Mouse (Mus musculus) frontal cortex, postnatal 14 days (tissue): ENCODE results near the gene Psme2.

Source experiments
- DNase-seq, 2 experiments: peaks; one replicate each; pipeline ENCODE4 v3.0.0; 2022; ENCODE audit warnings: low spot score in 2 of 2

Gene Psme2

DNA sequence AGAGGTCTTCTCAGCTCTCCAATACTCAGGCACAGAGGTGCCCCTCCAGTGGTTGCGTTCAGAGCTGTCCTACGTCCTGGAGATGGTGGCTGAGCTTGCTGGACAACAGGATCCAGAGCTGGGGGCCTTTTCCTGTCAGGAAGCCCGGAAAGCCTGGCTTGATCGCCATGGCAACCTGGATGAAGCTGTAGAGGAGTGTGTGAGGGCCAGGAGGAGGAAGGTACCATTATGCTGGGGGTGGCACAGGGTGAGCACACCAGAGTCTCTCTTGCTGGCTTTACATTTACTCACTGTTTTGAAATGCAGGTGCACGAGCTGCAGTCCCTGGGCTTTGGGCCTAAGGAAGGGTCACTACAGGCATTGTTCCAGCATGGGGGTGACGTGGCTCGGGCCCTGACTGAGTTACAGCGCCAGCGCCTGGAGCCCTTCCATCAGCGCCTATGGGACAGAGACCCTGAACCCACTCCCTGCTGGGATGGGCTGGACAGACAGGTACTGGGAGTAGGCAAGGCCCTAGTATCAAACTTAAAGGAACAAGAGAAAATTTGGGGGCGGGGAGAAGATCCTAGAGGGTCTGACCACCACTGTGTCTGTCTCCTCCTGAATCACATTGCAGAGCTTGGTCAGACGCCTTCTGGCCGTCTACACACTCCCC, 5.2 kb upstream of the Psme2 start:
- no peak for DNase-seq

DNA sequence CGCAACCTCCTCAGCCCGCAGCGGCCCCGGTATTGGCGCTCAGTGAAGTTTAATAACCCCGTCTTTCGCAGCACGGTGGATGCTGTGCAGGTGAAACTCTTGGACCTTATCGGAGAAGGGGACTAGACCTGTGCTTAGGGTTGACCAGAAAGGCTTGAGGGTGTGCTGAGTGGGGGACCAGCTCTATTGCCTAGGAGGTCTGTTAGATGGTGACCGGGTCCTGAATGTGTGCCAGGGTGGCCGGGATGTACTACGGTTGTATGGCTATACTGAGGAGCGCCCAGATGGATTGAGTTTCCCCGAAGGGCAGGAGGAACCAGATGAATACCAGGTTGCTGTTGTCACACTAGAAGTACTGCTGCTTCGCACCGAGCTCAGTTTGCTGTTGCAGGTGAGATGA, 1.3 kb upstream of the Psme2 start:
- no peak for DNase-seq

DNA sequence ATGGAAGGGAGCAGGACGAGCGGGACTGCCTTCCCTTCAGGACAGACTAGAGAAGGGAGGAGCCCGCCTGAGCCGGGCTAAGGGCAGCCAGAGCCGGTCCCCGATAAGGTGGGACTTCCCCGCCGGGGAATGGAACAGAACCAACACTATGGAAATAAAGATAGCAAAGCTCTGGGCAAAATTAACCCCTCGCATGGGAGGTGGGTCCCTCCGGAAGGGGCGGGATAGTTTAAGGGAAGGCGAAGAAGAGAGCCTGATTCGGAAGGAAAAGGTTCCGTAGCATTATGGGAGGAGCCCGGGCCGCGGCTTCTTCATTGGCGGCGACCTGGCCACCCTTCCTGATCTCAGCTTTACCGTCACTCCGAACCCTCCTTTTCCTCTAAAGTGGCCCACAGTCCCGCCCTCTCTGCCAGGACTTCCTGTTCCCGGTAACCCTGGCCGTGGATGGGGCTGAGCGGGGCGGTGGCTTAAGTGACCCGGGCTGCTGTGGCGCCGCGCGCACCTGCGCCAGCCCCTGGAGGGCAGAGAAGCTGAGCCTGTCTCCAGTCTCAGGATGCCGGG, 498 bp upstream of the Psme2 start, which contains the start of gene Rnf31:
Gene Rnf31 (plus strand): TSS at position 378 of the 561 bp plus-strand sequence.
- peak; percentile 91 to 92 for DNase-seq

DNA sequence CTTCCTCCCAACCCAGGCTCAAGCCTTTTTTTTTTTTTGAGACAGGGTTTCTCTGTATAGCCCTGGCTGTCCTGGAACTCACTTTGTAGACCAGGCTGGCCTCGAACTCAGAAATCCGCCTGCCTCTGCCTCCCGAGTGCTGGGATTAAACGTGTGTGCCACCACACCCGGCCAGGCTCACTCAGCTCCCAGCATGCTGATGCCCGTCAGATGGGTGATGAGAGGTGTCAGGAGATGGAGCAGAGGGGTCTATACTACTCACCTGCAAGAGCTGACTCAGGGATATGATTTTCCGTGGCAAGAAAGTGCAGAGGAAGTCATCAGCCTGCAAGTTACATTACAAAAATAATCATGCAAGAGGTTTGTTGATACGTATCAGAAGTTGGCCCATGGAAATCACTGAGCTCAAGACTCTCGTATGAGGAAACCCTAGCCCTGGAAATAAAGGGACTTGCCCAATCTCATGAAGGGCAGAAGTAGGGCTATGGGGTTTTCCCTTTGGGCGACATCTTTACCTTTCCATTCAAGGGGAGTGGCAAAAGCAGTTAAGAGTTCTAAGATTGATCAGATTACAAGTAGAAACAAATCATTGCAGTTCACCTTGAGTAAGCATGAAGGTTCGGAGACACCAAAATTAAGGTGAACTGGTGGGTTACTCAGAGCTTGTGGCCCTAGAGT, 1.0 kb downstream of the Psme2 start:
- no peak for DNase-seq

DNA sequence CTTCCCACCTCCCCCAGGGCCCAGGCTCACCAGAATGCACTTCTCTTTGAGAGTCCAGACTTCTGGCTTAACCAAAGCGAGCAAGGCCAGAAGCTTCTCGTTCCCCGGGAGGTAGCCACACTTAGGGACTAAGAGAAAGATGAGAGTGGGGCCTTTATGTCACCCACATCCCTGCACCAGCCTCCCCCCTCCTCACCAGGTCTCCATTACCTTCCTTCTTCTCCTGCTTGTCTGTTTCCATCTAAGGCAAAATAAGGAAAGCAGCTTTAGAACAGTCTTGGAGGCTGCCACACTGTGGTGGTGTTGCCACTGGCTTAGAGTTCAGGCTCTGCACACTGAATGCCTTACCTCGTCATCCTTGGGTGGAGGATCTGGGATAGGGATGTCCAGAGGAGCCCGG, 1.6 kb downstream of the Psme2 start:
- DNase-seq = no peak

DNA sequence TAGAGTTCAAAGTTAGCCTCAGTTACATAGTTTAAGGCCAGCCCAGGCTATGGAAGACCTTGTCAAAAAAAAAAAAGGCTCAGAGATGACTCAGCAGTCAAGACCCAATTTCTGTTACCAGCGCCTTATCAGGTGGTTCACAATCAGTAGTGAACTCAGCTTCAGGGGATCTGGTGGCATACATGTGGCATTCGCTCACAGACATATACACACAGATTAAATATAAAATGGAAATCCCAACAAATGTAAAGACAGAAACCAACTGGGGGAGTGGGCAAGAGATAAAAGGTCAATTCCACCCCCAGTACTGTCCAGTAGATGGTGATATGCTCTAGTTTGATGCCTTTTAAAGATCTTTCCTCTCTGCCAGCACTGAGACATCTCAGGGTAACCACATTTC, 4.8 kb downstream of the Psme2 start:
- DNase-seq = no peak

DNA sequence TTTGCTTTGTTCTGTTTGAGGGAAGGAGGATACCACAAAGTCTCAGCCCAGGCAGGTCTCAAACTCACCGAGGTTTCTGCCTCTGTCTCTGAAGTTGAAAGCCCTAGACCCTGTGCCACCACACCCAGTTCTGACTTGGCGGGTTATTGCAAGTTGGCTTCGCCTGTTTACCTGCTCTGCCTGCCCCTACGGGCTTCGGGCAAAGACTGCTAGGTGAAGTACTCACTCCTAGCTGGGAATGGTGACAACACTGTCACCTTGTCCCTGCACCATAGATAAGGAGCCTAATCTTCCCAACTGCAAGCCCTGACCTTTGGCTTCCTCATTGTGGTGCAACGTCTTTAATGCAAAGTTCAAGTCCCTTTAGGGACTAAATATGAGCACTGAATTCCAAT, 5.3 kb downstream of the Psme2 start:
- DNase-seq = no peak

DNA sequence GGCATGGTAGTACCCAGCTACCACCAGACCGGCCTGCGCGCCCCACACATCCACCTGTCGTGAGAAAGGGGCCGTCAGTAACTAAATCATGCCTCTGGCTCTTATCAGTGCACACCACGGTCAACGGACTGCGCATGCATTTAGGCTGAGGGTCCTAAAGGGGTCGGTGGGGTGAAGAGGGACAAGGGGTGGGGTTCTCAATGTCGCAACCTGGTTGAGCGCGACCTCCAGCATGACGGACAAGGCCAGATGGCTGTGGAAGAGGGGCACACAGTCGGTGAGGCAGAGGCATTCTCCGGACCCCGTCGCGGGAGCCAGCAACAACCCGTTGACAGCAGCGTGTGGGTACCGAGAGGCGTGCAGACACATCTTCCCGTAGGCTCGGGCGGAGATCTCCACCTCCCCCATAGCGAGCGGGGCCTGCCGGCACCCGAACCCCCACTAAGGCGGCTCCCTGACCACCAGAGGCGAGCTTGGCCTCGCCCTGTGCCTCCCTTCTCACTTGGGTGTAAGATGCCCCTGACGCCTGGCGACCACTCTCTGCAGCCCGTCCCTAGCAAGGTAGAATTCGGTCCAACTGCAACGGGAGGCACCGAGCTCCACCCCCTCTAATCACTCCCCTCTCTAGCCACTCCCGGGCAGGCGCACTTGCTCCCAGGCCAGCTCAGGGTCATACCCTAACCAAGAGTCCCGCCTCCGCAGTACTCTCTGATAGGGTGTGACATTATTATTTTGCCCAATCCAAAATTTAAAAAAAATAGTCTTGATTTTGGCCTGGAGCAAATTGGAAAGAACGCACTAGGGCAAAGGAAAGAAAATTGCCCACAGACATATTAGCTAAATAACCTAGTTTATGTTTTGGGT, 6.0 kb downstream of the Psme2 start, which contains the start of gene Emc9:
Gene Emc9 (minus strand): TSS at position 601 of the 864 bp plus-strand sequence.
- DNase-seq = peak in 1 of 2 experiments; percentile 48

DNA sequence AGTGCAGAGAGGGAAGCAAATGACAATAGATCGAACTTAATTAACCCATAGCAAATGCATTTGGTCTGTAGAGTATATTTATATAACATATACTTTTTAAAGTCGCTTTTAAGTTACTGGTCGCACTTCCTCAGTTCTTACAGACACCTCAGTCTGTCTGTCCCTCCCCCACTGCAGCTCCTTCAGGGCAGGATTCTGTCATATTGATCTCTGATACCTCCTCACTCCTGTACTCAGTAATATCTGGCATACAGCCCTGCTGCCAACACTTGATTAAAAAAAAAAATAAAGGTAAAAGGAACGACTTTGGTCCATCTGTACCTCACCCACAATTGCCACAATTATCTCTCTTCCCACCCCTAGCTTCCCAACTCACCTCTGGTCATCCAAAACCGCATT, 6.6 kb downstream of the Psme2 start:
- DNase-seq = no peak

DNA sequence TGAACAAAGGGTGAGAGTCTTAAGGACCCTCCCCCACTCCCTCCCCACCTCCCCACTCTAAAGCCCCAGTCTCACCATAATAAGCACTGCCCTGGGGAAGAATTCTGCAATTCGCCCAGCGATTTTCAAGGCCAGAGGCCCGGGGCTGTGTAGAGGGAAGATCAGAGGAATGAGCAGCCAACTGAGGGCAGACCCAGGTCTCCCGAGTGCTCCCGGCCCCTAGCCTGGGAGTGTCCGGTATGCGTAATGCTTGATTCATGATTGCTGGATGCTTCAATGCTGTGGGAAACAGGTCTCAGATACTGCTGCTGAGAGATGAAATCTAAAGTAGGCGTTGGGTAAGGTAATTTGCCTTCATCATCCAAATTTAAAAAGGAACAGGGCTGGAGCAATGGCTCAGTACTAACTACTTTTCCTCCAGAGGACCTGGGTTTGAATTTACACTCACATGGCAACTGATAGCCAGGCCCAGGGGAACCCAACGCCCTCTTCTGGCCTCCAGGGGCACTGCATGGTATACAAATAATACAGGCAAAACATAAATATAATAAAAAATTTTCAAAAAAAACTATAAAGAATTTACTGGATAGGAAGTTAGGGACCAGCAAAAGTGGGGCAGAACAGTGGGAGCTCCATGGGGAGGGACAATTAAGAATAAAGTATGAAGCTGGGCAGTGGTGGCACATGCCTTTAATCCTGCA, 8.8 kb downstream of the Psme2 start:
- DNase-seq = no peak

DNA sequence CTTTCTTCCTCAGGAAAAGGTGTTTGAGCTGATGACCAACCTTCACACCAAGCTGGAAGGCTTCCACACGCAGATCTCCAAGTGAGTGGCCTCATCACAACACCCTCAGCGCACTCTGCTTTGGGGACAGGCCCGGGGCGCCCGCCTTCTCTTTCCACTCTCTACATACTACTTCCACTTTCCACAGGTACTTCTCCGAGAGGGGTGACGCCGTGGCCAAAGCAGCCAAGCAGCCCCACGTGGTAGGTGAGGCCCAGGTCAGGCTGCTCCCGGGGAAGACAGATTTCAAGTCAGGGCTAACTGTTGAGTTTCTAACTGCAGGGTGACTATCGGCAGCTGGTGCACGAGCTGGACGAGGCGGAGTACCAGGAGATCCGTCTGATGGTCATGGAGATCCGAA, 10.2 kb downstream of the Psme2 start:
- no peak for DNase-seq

DNA sequence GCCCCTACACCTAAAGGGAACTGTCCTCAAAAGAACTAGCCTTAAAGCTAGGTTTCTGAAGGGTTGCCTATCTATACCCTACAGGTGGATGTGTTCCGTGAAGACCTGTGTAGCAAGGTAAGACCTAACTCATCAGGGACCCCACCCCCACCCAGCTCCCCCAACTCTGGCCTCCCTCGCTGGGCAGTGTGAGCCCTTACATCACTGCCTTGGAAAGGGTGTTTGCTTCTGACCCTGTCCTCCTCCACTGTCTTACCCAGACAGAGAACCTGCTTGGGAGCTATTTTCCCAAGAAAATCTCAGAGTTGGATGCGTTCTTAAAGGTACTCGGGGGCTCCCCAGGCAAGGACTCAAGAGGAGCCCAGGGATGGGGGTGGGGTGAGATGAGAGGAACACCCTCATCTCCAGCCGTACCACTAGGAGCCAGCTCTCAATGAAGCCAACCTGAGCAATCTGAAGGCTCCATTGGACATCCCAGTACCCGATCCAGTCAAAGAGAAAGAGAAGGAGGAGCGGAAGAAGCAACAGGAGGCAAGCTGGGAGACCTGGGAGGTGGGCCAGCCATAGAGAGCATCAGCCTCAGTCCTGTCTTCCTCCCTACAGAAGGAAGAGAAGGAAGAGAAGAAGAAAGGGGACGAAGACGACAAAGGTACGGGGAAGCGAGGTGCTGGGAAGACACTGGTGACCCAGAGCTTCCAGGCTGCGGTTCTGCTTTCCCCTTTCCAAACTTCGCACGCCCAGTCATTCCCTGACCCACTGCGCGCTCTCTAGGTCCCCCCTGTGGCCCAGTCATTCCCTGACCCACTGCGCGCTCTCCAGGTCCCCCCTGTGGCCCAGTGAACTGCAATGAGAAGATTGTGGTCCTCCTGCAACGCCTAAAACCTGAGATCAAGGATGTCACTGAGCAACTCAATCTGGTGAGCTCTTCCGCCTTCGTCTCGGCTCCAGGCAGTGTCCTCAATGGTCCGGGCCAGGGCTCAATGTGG, 11.1 kb downstream of the Psme2 start:
- DNase-seq = no peak

DNA sequence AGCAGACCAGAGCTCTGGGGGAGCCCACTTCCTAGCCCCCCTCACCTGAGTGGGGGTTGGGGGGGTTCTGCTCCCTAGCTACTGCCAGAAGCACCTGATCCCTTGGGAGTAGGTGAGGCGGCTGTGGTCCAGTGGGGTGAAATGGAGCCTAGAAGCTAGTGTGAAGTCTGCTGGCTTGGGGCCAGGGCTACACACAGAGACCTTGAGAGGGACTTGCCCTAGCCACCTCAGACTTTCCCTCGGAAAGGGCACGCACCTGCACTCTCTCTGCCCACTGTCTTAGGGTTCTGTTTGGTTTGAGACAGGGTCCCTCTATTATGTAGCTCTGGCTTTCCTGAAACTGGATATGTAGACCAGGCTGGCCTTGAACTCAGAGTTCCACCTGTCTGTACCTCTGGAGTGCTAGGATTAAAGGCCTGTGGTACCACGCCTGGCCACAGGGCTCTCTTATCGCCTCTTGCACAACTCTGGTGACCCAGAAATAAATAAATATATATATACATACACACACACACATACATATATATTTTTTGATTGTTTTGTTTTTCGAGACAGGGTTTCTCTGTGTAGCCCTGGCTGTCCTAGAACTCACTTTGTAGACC, 12.1 kb downstream of the Psme2 start:
- DNase-seq = no peak

DNA sequence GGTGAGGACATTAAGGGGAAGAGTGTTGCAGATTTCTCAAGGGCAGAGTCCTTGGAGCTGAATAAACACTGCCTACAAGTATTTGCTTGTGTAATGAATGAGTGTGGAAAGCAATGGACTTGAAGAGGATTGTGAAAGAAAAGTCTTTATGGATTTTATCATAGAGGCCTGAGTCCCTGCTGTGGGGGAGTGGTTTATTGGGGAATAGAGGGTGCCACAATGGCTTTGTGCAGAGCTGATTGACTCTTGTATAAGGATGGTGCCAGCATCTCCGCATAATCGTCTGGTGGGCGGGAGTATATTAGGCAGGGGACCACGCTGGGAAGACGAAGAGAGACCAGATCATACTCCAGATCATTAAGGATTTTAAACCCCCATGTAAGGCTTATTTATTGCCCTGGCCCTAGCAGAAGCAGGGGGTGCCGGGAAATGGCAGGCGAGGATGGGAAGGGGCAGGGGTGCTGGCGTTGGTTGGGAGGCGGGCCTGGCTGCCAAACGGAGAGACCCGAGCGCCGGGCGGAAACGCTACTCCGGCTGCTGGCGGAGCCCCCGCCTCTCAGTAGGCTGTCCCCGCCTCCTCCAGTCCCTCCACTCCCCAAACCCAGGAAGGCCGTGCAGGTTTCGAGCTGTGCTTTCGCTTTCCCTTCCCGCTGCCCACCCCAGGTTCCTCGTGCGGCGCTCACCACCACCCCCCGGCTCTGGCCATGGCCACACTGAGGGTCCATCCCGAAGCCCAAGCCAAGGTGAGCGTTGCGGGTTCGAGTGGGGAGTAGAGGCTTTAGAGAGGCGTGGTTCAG, 12.8 kb downstream of the Psme2 start, which contains the start of gene Psme1:
Gene Psme1 (plus strand): TSS at position 253 of the 797 bp plus-strand sequence.
- peak; percentile 54 to 68 for DNase-seq

DNA sequence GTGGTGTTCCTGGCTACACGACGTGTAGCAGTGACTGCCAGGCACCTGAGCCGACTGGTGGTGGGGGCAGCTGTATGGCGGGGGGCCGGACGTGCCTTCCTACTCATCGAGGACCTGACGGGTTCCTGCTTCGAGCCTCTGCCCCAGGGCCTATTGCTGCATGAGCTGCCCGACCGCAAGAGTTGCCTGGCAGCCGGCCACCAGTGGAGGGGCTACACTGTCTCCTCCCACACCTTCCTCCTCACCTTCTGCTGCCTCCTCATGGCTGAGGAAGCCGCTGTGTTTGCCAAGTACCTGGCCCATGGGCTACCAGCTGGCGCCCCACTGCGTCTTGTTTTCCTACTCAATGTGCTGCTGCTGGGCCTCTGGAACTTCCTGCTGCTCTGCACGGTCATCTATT, 14.5 kb downstream of the Psme2 start:
- no peak for DNase-seq

DNA sequence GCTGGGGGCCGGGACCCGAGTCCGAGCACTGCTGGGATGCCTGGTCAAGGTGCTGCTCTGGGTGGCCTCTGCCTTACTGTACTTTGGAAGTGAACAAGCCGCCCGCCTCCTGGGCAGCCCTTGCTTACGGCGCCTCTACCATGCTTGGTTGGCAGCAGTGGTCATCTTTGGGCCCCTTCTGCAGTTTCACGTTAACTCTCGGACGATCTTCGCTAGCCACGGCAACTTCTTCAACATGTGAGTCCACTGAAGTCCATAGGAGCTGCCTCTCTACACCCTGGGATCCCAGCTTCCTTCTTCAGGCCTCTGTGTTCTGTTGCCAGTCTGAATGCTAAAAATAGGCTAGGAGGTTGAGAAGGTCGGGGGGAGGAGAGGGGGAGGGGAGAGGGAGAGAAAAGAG, 15.2 kb downstream of the Psme2 start:
- no peak for DNase-seq

DNA sequence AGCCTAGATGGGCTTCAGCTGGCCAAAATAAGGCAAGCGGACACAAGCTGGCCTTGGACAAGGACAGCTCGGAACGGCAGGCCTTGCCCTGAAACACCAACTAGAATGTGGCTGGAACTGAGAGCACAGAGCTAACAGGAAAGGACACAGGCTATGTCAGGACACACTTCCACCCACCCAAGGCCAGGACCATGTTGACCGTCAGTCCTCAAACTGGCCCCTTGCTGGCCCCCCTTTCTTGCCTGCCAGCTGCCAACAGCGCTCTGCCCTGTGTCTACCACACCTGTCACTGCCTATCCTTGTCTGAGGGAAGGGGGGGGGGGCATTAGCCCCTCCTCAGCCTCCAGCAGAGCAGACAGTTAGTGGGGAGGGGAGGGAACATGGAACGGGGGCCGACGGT, 15.6 kb downstream of the Psme2 start, which contains the start of gene Fitm1:
Gene Fitm1 (plus strand): TSS at position 316 of the 400 bp plus-strand sequence.
- no peak for DNase-seq

DNA sequence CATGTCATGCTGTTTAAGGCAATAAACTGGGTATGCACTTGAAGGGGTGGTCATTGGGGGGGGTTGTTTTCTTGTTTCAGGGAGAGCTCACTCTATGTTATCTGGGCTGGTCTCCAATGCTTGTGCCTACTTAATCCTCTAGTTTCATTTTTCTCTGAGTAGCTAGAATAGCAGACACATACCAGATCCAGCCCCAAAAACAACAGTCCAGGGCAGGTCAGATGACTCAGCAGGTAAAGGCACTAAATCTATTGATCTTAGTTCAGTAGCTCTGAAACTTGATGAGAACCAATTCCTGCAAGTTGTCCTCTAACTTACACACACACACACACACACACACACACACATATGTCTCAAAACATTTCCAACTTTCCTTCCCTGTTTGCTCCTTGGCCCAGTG, 19.2 kb downstream of the Psme2 start:
- DNase-seq = no peak

DNA sequence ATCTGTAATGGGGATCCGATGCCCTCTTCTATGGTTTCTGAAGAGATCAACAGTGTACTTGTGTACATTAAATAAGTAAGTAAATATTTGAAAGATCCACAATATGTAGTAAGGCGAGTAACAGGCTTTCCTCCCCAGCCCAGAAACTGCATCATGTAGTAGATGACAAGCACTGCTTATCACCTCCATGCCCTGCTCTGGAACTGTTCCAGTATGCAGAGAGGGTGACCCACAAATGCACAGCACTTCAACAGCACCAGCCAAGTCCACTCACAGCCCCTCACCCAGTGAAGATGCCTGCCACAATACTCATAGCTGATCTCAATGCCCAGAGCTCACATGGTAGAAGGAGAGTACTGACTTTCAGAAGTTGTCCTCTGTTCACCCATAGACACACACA, 20.3 kb downstream of the Psme2 start:
- no peak for DNase-seq
